ENCODE assay signal across 26 mouse cellular contexts in the genomic region with DNA sequence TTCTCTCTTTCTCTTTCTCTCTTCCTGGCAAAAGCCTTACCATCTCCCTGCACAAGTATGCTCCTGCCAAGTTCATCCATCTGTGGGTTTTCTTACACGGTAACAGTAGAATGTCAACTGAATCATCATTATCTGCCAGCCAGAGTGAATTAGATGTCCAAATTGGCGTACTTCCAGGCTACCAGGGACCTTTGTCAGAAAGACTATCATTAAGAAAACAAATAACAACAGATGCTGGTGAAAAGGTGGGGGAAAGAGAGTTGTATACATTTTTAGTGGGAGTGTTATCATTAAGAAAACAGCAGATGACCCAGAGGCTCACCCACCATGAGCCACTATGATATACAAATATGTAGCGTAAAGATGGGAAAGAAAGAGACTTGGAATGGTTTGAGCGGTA. TPM values are rescaled to one million over a fixed set of nuclear protein-coding genes. Genes with fewer than 3 reads are reported as not detected.
DNase-seq lines count a peak whose midpoint lies in the region; ATAC-seq and TF ChIP-seq lines count a peak whose summit lies in the region.
"Had no signal": no experiment of that assay in that cellular context is flagged by ENCODE, and none has a peak within 500 bp of the region (broad histone marks: within the 10 kb centered on the region; RNA-seq: fewer than 3 reads in every experiment).

No protein-coding gene starts in this region.

- H3K27ac ChIP-seq in layer of hippocampus, adult 2 months = peak overlapping the region; percentile 62
- peak overlapping the region; percentile 65 for H3K27ac ChIP-seq in liver, embryonic 15.5 days (replicated peaks)
- no peak overlapping the region for H3K27ac ChIP-seq in hindbrain, postnatal 0 days
- H3K27ac ChIP-seq: hindbrain, embryonic 14.5 days; kidney, postnatal 0 days; limb, embryonic 13.5 days; lung, embryonic 15.5 days had no signal

- no peak overlapping the region for H3ac ChIP-seq in C2C12 (ENCODE audit: control insufficient read depth, insufficient read length, low read depth)

- H3K4me1 ChIP-seq in liver, embryonic 15.5 days (replicated peaks) = peaks cover 65% of the 10 kb centered on the region
- no peaks in the 10 kb centered on the region for H3K4me1 ChIP-seq in hindbrain, postnatal 0 days (ENCODE audit: insufficient read depth, low read length)

- H3K79me3 ChIP-seq in C2C12 (ENCODE audit: low read depth) = no peaks in the 10 kb centered on the region

- DNase-seq in layer of hippocampus, adult 2 months (ENCODE audit: low spot score in 2 of 2) = no peak
- no peak for DNase-seq in layer of hippocampus, postnatal 36 days
- DNase-seq in ZHBTc4 (ENCODE audit: low read depth, low spot score) = peak; percentile 70
- no peak for DNase-seq in adrenal gland, postnatal 10 days
- no peak for DNase-seq in hindbrain, postnatal 0 days (ENCODE audit: low spot score)
- DNase-seq: cerebellum, adult 11-12 months; cerebellum, postnatal 36 days; heart, postnatal 14 days; kidney, adult 11 months; right cerebral cortex, adult 18-20 months had no signal

- H3K79me2 ChIP-seq in C2C12 (ENCODE audit: control insufficient read depth, insufficient read depth) = no peaks in the 10 kb centered on the region

- no peak overlapping the region for H3K4me3 ChIP-seq in layer of hippocampus, adult 2 months
- no peak overlapping the region for H3K4me3 ChIP-seq in C2C12 (ENCODE audit: insufficient read depth, poor library complexity, severe bottlenecking)
- no peak overlapping the region for H3K4me3 ChIP-seq in liver, embryonic 15.5 days (replicated peaks)
- H3K4me3 ChIP-seq in hindbrain, postnatal 0 days (ENCODE audit: low read length) = no peak overlapping the region
- H3K4me3 ChIP-seq: limb, embryonic 13.5 days; lung, embryonic 15.5 days; stomach, embryonic 15.5 days had no signal

- H3K9ac ChIP-seq in liver, embryonic 15.5 days = no peak overlapping the region
- H3K9ac ChIP-seq in hindbrain, postnatal 0 days (replicated peaks; ENCODE audit: low read length) = no peak overlapping the region
- H3K9ac ChIP-seq: hindbrain, embryonic 14.5 days; limb, embryonic 13.5 days; lung, embryonic 15.5 days; stomach, embryonic 15.5 days had no signal

- WGBS in liver, embryonic 15.5 days (ENCODE audit: insufficient replicate concordance) = 51% methylated on average over 4 of the region's 4 CpGs
- 78% methylated on average over 4 of the region's 4 CpGs for WGBS in hindbrain, postnatal 0 days

- H3K27me3 ChIP-seq in C2C12 (ENCODE audit: control insufficient read depth, insufficient read depth, insufficient read length) = no peaks in the 10 kb centered on the region
- no peaks in the 10 kb centered on the region for H3K27me3 ChIP-seq in liver, embryonic 15.5 days
- H3K27me3 ChIP-seq in hindbrain, postnatal 0 days (ENCODE audit: insufficient read depth, low read length) = no peaks in the 10 kb centered on the region
- H3K27me3 ChIP-seq: limb, embryonic 13.5 days; lung, embryonic 15.5 days; stomach, embryonic 15.5 days had no signal

- TF ChIP-seq CTCF in layer of hippocampus, adult 2 months (conservative IDR thresholded peaks at IDR 0.05) = no peak
- no peak for TF ChIP-seq CTCF in C2C12 (IDR thresholded peaks at IDR 0.05; ENCODE audit: control insufficient read depth, insufficient read depth, insufficient read length)
- no peak for TF ChIP-seq CTCF in hindbrain, postnatal 0 days (IDR thresholded peaks at IDR 0.05; ENCODE audit: low read depth)

- no peak overlapping the region for H3K4me2 ChIP-seq in liver, embryonic 15.5 days
- no peak overlapping the region for H3K4me2 ChIP-seq in hindbrain, postnatal 0 days (ENCODE audit: low read depth, low read length)
- H3K4me2 ChIP-seq: hindbrain, embryonic 14.5 days; limb, embryonic 13.5 days; stomach, embryonic 15.5 days had no signal

- H3K36me3 ChIP-seq in C2C12 (ENCODE audit: control insufficient read depth, insufficient read depth) = no peaks in the 10 kb centered on the region
- H3K36me3 ChIP-seq in liver, embryonic 15.5 days (replicated peaks) = no peaks in the 10 kb centered on the region
- no peaks in the 10 kb centered on the region for H3K36me3 ChIP-seq in hindbrain, postnatal 0 days (ENCODE audit: insufficient read depth, low read length)
- H3K36me3 ChIP-seq: limb, embryonic 13.5 days; lung, embryonic 15.5 days; stomach, embryonic 15.5 days had no signal

- no peaks in the 10 kb centered on the region; the same call in 1 of the 2 replicates for H3K9me3 ChIP-seq in liver, embryonic 15.5 days (replicated peaks)
- H3K9me3 ChIP-seq in hindbrain, postnatal 0 days (ENCODE audit: low read length) = no peaks in the 10 kb centered on the region
- H3K9me3 ChIP-seq: lung, embryonic 15.5 days; stomach, embryonic 15.5 days had no signal

- no peak for ATAC-seq in liver, embryonic 15.5 days (ENCODE audit: insufficient read depth)
- no peak for ATAC-seq in hindbrain, postnatal 0 days
- ATAC-seq in monocyte, adult 5-6 weeks (replicated peaks; ENCODE audit: insufficient number of reproducible peaks, low FRiP score, low TSS enrichment, poor library complexity, severe bottlenecking) = no peak

TF ChIP-seq in C2C12, 6 proteins besides CTCF, POLR2A, EP300 and RAD21:
- TF ChIP-seq MYOD1 (IDR thresholded peaks at IDR 0.05; ENCODE audit: control insufficient read depth, insufficient read length, low read depth) (peak; percentile 7), MAX (IDR thresholded peaks at IDR 0.05) (no peak)
TF ChIP-seq in C2C12: peak in this region for 1.

RNA-seq across cellular contexts. Expression of gene Ccr1, which starts 38.6 kb away (rescaled TPM):
- total RNA-seq in layer of hippocampus, adult 2 months (2021) = under 1 TPM in 1 of 2 experiments, not detected in 1; 0.46 TPM
- total RNA-seq in layer of hippocampus, postnatal 36 days (2021) = under 1 TPM; 0.18 to 0.22 TPM
- 0.13 TPM for polyA plus RNA-seq in C2C12 (2012; fragmentation: generic; extraction: Trizol)
- 3.2 and 3.3 TPM in 2 replicates for polyA plus RNA-seq in liver, embryonic 15.5 days (2015; fragmentation: Nextera tagmentation; extraction: Ambion mirVana)
- total RNA-seq in adrenal gland, postnatal 10 days (2021) = 1 to 10 TPM; 1.6 to 1.8 TPM
- 0.21 and 0.86 TPM in 2 replicates for total RNA-seq in hindbrain, postnatal 0 days (2014; rRNA removed)
- polyA plus RNA-seq in hindbrain, postnatal 0 days (2015; fragmentation: Nextera tagmentation; extraction: Ambion mirVana) = 0.63 and 0.66 TPM in 2 replicates
- total RNA-seq in monocyte, adult 5-6 weeks (2017) = 3.8 to 22.9 TPM (median 22.1 TPM) in 3 replicates
- polyA plus RNA-seq: erythroblast, embryonic 14.5 days had no signal

RNA-seq across cellular contexts. Expression of gene Ccr1l1, which starts 48.3 kb away (rescaled TPM):
- total RNA-seq in layer of hippocampus, adult 2 months (2021) = not detected
- total RNA-seq in layer of hippocampus, postnatal 36 days (2021) = not detected
- polyA plus RNA-seq in C2C12 (2012; fragmentation: generic; extraction: Trizol) = not detected
- not detected in 2 replicates for polyA plus RNA-seq in liver, embryonic 15.5 days (2015; fragmentation: Nextera tagmentation; extraction: Ambion mirVana)
- not detected for total RNA-seq in adrenal gland, postnatal 10 days (2021)
- total RNA-seq in hindbrain, postnatal 0 days (2014; rRNA removed) = not detected in 2 replicates
- not detected in 2 replicates for polyA plus RNA-seq in hindbrain, postnatal 0 days (2015; fragmentation: Nextera tagmentation; extraction: Ambion mirVana)
- total RNA-seq in monocyte, adult 5-6 weeks (2017) = not detected in 3 replicates
- total RNA-seq: adrenal gland, postnatal 4 days; gastrocnemius, adult 8-10 months; heart, adult 8-10 months; heart, postnatal 14 days; layer of hippocampus, adult 8-10 months; midbrain, postnatal 0 days had no signal
- polyA plus RNA-seq: embryonic facial prominence, embryonic 11.5 days; erythroblast, embryonic 14.5 days; hindbrain, embryonic 14.5 days; kidney, postnatal 0 days; limb, embryonic 13.5 days; lung, embryonic 15.5 days; midbrain, postnatal 0 days; neural tube, embryonic 11.5 days; stomach, embryonic 15.5 days had no signal
